Mouse (Mus musculus) ES-E14 (cell line): ENCODE measurements at regions not wholly inside any gene's neighbourhood (a gene's known extent, or its start where the extent isn't known, plus 50 kb on each side); places are given as distances from the start of the nearest gene placed in this dataset.

Experiments used
- HCFC1 ChIP-seq: IDR thresholded peaks from 2 replicates; pipeline ENCODE4 v1.6.1; 2012; ENCODE audit warnings: low read length, inconsistent platforms, borderline replicate concordance; ENCODE audit not compliant: insufficient read depth
- ZC3H11A ChIP-seq: IDR thresholded peaks from 2 replicates; pipeline ENCODE4 v1.6.1; 2012; ENCODE audit warnings: low read depth, mild to moderate bottlenecking, inconsistent platforms, low read length, borderline replicate concordance
- ZNF384 ChIP-seq: IDR thresholded peaks from 2 replicates; pipeline ENCODE4 v1.6.1; 2012; ENCODE audit warnings: low read depth, low read length, inconsistent platforms

GRCm38 (mm10) chr12:50943741-50944521 is 295.0 kb upstream of the Prkd1 start:
- no peak for TF ChIP-seq ZNF384
- no peak for TF ChIP-seq HCFC1
- TF ChIP-seq ZC3H11A, result peak; percentile 26; the same call in 1 of the 2 replicates
